Mouse (Mus musculus) erythroblast, embryonic 14.5 days (primary cell): ENCODE results near the gene Sh3gl2.

Experiments
- GATA1 ChIP-seq: IDR thresholded peaks from 2 replicates; pipeline ENCODE4 v1.6.1; 2012; ENCODE audit warnings: low read length, inconsistent platforms, mixed read lengths
- TAL1 ChIP-seq: IDR thresholded peaks from 3 replicates; pipeline ENCODE4 v1.6.1; 2012; ENCODE audit warnings: low read length, inconsistent platforms, mixed read lengths

DNA sequence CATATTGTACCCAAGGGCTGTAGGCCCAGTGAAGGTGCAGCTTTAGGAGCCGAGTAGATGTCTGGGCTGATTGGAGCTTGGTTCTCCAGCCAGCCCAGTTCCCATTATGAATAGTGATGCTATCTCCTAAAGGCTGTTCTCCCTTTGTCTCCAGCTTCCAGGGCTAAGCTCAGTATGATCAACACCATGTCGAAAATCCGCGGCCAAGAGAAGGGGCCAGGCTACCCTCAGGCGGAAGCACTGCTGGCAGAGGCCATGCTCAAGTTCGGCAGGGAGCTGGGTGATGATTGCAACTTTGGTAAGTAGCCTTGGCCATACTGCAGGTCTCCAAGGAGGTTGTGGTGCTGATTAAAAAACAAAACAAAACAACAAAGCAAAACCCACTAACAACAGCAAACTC is 171.3 kb downstream of the Sh3gl2 start:
- TF ChIP-seq GATA1, result no peak
- TF ChIP-seq TAL1, result no peak
